Mouse (Mus musculus): ENCODE measurements at regions not wholly inside any gene's neighbourhood (a gene's known extent, or its start where the extent isn't known, plus 50 kb on each side); places are given as distances from the start of the nearest gene placed in this dataset.
A peak's percentile ranks its signal among the peaks of the same experiment; 100 is the strongest.

DNA sequence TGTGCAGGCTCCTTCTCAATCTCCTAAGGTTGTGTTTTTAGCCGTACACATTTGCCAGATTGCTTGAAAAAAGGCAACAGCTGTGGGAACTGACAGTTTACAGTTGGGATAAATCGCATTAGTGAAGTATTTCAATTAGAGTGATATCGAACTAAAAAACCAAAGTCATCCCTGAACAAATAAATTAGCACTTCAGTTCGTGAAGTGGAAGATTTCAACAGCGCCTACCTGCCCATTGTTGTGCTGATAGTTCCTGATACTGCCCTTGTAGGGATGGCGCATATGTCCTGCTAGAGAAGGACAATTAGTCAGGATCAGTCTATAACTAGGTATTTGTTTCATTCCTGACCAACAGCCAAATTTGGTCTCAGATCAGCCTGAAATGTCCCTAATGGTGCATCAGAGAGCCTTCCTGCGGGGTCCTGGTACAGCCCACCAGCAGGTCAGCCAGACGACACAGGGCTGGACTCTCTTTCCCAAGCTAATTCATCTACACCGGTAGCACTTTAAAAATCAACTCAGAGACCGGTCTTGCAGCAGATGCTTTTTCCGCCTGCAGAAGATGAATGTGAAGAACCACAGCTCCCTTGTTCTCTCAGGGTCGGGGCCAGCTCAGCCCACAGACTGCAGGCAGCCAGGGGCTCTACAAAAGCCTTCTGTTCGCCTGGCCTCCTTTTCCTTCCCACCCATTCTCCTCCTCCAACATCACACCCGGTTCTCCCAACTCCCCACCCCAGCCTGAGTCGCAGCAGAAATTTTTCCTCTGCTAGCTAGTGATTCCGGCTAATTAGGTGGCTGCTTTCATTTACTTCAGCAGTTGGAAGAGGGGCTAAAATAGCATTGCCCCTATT, 146.1 kb downstream of the Psat1 start:
- peak; percentile 64 for DNase-seq (ENCODE audit: low read depth, low spot score)

DNA sequence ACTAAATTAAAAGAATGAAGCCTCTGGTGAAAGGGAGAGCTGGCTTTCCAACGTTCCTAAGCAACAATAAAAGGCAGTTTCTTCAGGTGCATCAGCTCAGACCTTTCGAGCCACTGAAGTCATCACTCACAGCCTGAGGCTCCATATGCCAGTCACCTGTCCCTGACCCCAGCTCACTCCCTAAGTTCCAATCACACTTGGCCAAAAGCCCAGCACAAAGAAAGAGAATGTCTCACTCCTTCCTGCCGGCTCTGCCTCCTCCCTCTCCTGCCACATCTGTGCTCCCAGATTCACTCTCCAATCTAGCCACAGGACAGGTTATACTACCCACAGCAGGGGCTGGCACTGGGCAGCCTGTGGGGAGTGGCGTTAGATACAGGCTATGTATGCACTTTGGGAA, 150.7 kb downstream of the Psat1 start:
- no peak for DNase-seq (ENCODE audit: low read depth, low spot score)

DNA sequence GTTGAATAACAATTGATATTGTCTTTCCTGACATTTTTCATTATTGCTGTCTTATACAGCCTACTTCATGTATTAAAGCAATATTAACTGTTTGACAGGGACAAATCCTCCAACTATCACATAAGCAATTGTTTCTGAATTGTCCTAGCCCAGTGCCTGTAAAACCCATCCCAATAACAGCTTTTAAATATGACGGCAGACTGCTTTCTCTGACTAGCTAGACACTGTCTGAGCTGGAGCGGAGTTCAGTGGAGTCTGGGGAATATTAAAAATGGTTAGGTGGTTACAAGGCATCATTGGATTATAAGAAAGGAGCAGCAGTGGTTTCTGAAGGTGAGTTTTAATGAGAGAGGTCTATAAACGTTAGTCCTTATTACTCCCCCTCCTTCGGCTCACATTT, 155.2 kb downstream of the Psat1 start:
- DNase-seq (ENCODE audit: low read depth, low spot score), result no peak

DNA sequence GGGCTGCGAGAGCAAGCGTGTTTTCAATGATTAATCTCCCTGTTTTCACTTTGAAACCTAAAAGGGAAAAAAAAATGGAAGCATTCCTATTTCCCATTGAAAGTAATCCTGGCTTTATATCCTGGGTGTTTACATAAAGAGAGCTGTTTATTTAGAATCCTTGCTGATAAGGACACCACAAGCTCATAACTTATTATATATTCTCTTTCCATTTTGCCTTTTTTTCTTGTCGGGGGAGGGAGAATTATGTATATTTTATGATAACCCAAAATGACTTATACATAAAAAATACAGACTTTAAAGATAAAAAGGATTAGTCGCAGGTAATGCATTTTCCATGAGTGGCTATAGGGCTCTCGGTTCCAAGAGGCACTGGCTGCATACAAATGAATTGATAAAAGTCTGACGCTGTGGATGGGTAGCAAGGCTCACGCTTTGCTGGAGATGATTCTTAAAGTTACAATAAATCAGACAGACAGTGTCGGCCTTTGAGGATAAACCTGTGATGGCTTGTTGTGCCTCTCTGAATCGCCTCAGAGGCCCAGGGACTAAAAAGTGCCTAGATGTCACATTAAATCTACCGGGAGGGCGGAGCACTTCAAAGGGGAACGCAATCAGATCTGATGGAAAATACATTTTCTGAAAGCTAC, 155.7 kb downstream of the Psat1 start:
- DNase-seq (ENCODE audit: low read depth, low spot score), result no peak

DNA sequence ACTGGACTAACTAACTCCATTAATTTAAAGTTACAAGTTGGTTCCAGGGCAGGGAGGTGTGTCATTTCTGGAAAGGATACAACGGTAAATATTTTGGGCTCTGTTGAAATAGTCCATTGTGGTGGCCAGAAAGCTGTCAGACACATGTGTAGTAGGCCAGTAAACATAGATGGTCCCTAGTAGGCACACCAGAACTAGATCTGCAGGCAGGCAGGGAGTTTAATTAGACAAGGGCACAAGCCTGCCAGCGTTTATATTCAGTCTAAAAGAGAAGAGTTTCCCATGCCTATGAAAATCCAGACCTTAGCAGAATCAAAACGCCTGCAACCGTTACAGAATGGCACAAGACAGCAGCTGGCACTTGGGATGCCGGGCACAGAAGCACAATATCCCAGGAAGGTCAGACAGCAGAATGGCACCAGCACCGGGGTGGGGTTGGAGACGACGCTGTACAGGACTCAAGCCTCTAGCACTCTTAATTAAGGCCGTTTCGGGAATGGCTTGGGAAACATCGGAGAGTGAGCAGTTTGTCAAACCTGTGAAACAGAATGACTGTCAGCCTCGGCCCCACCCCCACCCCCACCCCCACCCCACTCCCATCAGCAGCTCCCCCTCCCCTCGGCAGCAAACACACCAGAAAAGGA, 156.4 kb downstream of the Psat1 start:
- no peak for DNase-seq (ENCODE audit: low read depth, low spot score)

DNA sequence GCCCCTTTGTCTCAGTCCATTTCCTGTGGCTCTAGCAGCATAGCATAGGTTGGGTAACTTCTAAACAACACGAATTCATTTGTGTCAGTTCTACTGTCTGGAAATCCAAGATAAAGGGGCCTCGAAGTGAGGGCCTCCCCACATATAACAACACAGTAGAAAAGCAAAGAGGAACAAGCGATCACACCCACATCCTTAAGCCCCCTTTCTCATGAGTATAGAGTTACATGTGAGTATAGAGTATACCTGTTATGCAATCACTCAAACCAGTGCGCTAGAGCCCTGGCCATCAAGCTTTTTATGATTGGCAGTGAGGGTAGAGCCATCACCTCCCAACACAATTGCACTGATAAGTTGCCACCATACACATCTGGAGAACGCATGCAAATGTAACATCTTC, 157.4 kb downstream of the Psat1 start:
- DNase-seq (ENCODE audit: low read depth, low spot score), result no peak

DNA sequence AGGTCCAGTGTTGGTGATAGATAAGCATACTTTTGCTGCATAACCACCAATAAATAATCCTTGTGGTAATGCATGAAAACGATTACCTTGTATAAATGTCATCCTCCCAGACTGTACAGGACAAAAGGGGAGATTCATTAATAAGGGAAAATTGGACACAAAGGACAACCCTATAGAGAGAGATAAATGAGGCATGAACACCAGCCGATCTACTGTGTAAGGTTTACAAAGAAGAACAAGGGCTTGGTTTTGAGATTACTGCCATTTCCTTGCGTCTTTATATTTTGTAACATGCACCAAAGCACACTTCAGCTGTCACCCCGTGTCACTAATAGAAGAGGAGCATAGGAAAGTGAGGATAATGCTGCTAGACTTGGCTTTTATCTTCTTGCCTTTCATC, 162.5 kb downstream of the Psat1 start:
- no peak for DNase-seq (ENCODE audit: low read depth, low spot score)

DNA sequence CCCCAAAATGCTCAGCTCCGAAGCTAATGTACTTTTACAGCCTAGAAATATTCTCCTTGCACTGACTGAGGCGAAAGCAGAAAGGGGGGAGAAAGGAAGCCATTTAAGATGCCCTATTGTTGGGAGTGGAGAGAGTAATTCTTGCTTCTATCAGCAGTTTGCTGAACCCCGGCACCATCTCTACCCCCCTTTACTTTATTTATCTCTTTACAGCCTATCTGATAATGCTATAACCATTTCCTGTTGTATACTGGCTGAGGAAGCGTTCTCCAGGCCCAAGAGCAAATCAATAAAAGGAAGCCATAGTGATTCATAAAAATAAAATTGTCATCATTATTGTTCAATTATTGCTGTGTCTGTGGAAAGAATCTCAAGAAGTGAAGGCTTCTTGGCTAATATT, 177.5 kb downstream of the Psat1 start:
- DNase-seq (ENCODE audit: low read depth, low spot score), result no peak

DNA sequence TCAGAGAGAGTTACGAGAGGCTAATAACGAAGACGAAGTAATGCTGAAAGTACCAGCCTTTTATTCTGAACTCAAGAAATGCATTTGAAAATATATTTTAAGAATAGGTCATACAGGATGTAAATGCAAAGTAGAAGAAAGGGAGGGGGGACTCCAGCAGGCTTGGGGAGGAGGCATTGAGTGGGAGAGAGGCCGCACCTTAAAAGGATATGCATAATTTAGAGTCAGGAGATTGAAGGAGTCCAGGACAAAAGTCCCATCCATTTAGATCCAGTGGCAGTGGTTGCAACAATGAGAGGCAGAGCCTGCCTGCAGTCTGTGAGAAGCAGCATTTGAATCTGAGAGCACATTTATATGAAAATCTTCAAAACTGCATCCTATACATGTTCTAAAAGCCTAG, 186.1 kb downstream of the Psat1 start:
- no peak for DNase-seq (ENCODE audit: low read depth, low spot score)

DNA sequence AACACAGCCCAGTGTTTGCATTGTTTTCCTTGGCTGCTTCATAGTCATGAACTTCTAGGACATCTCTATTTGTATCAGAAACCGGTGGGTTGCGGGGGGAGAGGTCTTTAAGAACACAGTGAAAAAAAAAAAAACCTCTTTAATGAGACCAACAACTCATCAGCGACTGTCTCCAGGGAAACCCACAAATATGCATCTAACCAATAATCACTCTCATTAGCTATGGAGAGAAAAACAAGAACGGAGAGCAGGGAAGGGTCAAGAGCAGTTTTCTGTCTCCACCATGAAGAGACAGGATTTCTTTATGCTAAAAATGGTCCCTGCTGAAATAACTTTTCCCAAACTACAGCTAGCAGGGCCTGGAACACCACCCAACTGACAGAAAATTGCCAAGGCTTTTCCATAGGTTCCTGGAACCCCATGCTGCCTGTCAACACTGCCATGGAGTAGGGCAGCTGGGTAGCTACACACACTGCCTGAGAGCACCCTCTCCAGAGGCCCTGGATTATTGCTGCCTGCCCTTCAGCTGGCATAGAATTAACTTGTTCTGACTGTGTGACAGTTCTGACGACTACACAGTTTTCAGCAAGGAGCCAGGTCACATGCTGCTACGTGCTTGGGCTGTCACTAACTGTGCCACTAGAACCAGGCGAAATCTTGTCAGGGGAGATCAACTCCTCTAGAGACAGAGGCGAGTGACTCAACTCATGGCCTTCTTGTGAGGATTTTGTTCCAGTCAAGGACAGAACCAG, 201.9 kb downstream of the Psat1 start:
- DNase-seq (ENCODE audit: low read depth, low spot score), result no peak

DNA sequence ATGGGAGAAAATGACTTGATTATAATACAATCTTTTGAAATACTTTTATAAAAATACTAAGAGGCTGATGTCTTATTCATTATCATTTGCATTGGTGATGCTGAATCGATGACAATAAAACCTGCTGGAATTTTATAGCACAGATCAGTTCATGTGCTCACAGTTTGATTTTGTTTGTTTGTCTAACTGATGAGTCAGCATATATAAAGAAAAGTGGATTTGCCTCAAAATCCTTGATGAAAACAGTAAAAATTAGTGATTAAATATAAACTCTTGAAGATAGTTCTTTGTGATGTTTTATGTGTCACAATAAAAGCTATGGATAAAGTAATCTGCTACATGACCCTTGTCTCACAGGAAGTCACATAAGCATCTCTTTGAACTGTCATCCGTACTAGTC, 210.9 kb downstream of the Psat1 start:
- no peak for DNase-seq (ENCODE audit: low read depth, low spot score)

DNA sequence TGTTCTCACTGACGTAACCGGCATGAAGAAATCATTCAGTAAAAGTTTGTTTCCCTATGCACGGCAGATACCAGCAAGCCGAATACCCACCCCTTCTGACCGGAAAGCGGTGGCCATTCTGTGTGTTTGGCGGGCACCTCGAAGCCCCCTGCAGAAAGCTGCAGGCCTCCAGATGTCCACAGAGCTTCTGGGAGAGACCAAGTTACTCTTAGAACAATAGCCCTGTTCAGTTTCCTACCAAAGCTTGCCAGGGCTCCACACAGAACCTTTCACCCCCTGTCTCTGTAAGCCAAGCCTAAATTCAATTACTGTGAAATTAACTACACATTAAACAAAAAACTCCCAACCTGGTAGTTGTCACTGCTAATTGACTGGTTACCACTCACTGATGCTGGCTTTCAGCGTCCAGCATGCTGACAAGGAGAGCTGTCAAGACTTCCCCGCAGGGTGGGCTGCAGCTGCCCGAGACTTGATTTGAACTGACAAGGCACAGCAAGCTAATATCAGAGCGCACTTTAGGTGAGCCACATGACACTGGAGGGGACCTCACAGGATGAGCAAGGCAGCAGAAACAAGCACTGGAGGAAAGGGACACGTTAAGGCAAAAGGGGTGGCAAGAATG, 220.2 kb downstream of the Psat1 start:
- no peak for DNase-seq (ENCODE audit: low read depth, low spot score)

DNA sequence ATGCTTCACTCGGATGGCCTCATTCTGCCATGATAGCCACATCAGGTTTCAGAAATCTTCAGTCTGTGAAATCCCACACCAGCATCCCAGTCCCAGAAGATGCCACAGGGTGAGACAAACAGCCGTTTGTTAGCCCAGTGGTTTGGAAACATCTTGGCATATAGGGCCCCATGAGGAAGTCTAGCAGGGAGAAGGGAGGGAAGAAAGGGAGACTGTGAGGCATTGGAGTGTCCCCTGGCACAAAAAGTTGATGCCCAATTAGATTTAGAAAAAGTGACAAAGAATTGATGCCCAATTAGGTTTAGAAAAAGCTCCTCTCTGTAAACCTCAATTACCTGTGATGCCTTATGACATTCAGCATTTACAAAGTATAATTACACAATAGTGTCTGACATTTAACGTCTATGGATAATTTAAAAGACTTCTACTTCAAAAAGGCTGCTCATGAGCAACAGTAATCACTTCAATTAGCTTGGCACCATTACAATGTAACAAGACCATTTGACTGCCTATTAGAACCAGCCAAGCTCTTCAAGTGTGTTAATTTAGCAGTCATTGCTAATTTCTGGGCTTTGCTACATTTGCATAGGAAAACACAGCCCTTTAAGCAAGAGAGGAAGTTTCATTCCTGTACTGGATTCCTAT, 254.6 kb downstream of the Psat1 start:
- no peak for DNase-seq (ENCODE audit: low read depth, low spot score)

DNA sequence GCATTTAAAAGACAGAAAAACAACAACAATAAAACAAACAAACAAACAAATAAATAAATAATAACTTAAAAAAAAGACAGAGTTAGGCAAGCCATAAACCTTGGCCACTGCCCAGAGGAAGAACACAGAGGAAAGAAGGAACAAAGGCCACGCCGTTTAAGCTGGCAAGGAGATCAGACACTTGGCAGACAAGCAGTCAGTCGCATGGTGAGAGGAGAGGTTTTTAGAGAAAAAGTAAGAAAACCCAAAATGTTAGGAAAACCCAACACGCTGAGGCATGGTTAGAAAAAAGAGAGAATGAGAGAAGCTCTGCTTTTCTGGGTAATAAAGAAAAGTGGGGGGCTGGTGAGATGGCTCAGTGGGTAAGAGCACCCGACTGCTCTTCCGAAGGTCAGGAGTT, 277.1 kb downstream of the Psat1 start:
- DNase-seq (ENCODE audit: low read depth, low spot score), result no peak

DNA sequence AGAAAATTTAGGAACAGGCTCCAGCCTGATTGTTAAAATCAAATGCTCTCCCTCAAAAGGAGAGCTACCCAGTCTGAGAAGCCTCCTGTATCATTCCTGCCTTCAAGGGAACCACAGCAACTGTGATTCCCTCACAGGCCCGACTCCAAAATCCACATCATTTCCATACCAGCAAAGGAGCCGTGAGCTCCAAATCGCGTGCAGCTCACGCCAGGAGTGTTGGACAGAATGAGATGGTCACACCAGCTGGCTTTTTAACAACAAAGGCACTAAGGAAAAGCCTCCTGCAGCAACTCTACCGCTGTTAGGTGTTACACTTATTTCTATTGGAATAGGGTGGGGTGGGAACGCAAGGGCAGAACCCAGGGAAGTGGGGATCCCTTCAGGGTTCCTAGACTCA, 277.6 kb downstream of the Psat1 start:
- no peak for DNase-seq (ENCODE audit: low read depth, low spot score)

DNA sequence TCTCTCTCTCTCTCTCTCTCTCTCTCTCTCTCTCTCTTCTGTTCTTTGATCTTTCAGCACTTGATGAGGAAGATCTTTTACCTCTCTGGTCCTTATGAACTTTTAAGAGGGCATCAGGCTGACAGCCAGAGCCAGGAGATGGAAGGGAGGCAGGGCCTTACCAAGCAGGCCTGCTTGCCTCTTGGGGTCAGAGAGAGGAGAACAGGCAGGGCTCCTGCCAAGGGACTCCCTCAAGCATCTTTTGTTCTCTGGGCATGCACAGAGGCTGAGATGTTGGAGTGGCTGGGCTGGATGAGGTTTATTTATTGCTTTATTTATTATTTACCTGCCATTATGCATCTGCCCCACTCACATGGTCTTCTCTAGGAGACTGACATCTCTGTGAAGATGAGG, 278.5 kb downstream of the Psat1 start:
- no peak for DNase-seq (ENCODE audit: low read depth, low spot score)

DNA sequence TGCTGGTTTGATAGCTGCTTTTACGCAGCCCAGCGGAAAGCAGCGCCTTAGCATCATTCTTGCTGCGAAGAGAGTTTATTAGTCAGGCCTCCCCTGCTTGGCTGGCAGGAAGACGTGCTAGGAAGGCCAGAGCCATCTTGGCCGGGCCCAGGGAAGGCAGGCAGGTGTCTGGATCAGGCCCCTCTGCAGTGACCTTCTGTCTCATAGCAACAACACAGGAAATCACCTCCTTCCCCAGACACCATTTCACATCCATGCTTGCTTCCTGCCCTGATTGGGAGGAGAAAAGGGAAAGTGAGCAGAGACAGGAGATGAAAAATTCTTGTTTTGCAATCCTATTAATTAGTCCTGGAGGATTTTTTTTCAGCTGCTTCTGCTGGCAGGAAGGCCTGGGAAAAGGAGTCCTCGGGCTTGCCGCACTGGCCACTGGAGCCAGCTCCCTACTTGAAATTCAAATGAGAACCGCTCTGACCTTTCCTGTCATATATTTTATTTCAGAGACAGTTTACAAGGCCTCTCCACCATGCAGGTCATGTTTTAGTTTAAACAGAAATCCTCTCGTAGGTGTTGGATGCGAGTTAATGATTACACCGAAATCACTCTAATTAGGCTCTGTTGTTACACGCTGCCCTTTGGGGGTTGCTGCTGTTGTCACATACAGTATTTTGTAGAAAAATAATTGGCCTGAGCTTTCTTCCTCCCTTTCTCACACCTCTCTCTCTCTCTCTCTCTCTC, 279.1 kb downstream of the Psat1 start:
- no peak for DNase-seq (ENCODE audit: low read depth, low spot score)

DNA sequence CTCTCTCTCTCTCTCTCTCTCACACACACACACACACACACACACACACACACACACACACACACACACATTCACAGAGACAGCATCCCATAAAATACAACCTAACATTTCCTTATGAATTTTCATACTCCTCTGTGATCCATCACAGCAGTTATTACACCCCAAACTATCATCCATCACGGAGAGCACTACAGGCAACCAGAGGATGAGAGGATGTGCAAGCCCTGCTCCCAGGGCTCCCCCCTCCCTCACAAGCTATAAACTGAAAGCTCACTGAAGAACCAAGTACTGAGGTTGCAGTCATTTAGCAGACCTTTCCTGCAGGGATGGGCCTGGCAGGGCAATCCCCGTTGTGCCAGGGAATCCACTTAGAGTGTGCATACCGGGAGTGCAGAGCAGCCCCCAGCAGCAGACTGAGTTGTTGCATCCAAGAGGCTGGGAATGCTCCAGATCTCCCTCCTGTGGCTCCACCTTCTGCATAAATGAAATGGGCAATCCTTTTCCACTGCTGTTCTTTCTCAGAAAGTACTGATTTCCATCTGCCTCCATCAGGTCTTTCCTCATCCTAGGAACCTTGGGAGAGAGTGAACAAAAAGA, 283.4 kb downstream of the Psat1 start:
- DNase-seq (ENCODE audit: low read depth, low spot score), result no peak

DNA sequence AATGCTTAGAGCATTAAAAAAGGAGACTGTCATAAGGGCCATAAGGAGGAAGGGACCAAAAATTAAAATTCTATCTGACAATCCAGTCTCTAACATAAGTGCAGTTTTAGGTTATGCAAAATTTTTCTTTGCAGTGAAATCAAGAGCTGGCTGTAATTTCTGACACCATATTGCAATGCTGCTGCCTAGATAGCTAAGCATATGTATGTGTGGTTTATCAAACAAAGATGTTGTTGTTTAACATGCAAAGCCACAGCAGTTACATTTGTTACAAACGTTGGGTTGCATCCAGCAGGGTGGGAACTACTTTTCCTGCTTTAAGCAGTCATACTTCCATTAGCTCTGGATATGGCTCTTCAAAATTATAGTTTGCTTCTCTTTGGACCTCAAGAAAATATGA, 288.5 kb downstream of the Psat1 start:
- DNase-seq (ENCODE audit: low read depth, low spot score), result no peak

DNA sequence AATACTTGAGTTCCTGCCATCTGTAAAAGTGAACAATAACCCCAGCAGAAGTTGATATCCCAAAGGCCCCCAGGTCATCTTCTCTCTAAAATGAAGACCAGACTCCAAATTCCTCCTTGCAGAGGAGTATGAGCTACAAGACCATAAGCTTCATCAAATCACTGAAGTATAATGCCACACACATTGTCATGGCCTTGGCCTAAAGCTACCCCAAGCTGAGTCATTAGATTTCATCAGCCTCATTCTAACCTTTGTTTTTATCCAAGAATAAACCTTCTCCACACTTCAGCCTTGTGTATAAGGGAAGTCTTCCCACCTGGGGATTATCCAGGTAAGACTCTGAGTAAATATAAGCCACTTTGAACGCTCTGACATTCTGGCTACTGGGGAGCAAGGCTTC, 289.3 kb downstream of the Psat1 start:
- no peak for DNase-seq (ENCODE audit: low read depth, low spot score)

Data from brain, embryonic 18.5 days (tissue).